Mouse (Mus musculus) heart, postnatal 14 days (tissue): ENCODE data around the gene Dedd. TPM values are rescaled to one million over a fixed set of nuclear protein-coding genes. Genes with fewer than 3 reads are reported as not detected.

Experiments
- total RNA-seq, 2 experiments: library from RNA; stranded (reverse); gene quantifications; 2 replicates each; pipeline ENCODE4 v1.2.3; 2021

The Dedd gene
- total RNA-seq, 2 experiments from 2014 or later: 24.4 to 25.9 TPM

Other genes with a start within 250 kb of the Dedd start
- gene Cfap126, start 215.2 kb upstream of the Dedd start, total RNA-seq: 1 to 10 TPM in 1 of 2 experiments, under 1 TPM in 1; 1.00 to 2.1 TPM
- gene Sdhc, start 178.5 kb upstream of the Dedd start, total RNA-seq: 1,000 to 10,000 TPM; 1,008 to 1,038 TPM
- 10 to 100 TPM in 1 of 2 experiments, not detected in 1; 18.9 TPM for gene Mpz, start 178.4 kb upstream of the Dedd start, total RNA-seq
- gene Pcp4l1, start 132.9 kb upstream of the Dedd start, total RNA-seq: 100 to 1,000 TPM; 180 to 188 TPM
- under 1 TPM in 1 of 2 experiments, not detected in 1; 0.14 TPM for gene Nr1i3, start 115.2 kb upstream of the Dedd start, total RNA-seq
- gene Tomm40l, start 106.6 kb upstream of the Dedd start, total RNA-seq: 10 to 100 TPM; 86.2 to 92.8 TPM
- 1 to 10 TPM; 1.6 to 4.0 TPM for gene Apoa2, start 104.1 kb upstream of the Dedd start, total RNA-seq
- gene Fcer1g, start 94.8 kb upstream of the Dedd start, total RNA-seq: 10 to 100 TPM; 10.2 to 11.6 TPM
- gene Adamts4, start 78.7 kb upstream of the Dedd start, total RNA-seq: 1 to 10 TPM; 2.9 to 3.6 TPM
- 1,000 to 10,000 TPM; 1,236 to 1,272 TPM for gene Ndufs2, start 77.8 kb upstream of the Dedd start, total RNA-seq
- 10 to 100 TPM; 19.5 to 25.7 TPM for gene B4galt3, start 58.8 kb upstream of the Dedd start, total RNA-seq
- gene Ppox, start 48.0 kb upstream of the Dedd start, total RNA-seq: 10 to 100 TPM; 16.4 to 21.3 TPM
- 10 to 100 TPM; 20.0 to 22.4 TPM for gene Usp21, start 41.2 kb upstream of the Dedd start, total RNA-seq
- 10 to 100 TPM; 82.9 to 88.2 TPM for gene Ufc1, start 34.1 kb upstream of the Dedd start, total RNA-seq
- gene Nit1, start 16.5 kb downstream of the Dedd start, total RNA-seq: 10 to 100 TPM; 20.0 to 24.6 TPM
- 10 to 100 TPM; 63.7 to 74.3 TPM for gene Pfdn2, start 16.5 kb downstream of the Dedd start, total RNA-seq
- under 1 TPM in 1 of 2 experiments, not detected in 1; 0.17 TPM for gene Klhdc9, start 31.7 kb downstream of the Dedd start, total RNA-seq
- gene Nectin4, start 41.0 kb downstream of the Dedd start, total RNA-seq: under 1 TPM; 0.14 to 0.15 TPM
- 1 to 10 TPM; 2.3 to 4.5 TPM for gene Arhgap30, start 59.8 kb downstream of the Dedd start, total RNA-seq
- 10 to 100 TPM; 42.3 to 46.1 TPM for gene Usf1, start 82.2 kb downstream of the Dedd start, total RNA-seq
- gene Tstd1, start 89.7 kb downstream of the Dedd start, total RNA-seq: 1 to 10 TPM; 2.2 to 2.5 TPM
- gene F11r, start 108.4 kb downstream of the Dedd start, total RNA-seq: 10 to 100 TPM; 46.3 to 48.9 TPM
- gene Alyref2, start 174.3 kb downstream of the Dedd start, total RNA-seq: 1 to 10 TPM; 2.8 to 3.2 TPM
- gene Itln1, start 206.1 kb downstream of the Dedd start, total RNA-seq: not detected
- gene Cd244a, start 230.0 kb downstream of the Dedd start, total RNA-seq: under 1 TPM; 0.38 to 0.41 TPM